Mouse (Mus musculus) erythroblast, embryonic 14.5 days (primary cell): ENCODE measurements around the gene Dnajc17.

Source experiments
- GATA1 ChIP-seq: IDR thresholded peaks from 2 replicates; pipeline ENCODE4 v1.6.1; 2012; ENCODE audit warnings: low read length, inconsistent platforms, mixed read lengths
- TAL1 ChIP-seq: IDR thresholded peaks from 3 replicates; pipeline ENCODE4 v1.6.1; 2012; ENCODE audit warnings: low read length, inconsistent platforms, mixed read lengths

DNA sequence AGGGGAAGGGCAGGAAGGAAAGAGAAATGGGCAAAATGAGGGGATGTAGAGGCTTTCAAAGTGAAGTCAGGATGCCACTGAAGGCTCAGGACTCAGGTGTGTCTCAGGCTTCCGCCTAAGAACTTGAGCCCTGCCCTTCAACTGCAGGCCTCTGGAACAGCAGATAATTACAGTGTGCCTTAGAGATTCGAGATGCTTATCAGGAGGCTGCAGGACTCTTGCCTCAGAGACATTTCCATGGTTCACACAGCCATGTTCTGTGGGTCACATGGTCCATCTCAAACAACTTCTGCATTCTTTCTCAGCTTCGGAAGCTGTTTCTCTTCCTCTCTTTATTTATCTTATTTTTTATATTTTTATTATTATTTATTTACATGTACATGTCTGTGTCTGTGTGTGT is 45.5 kb downstream of the Dnajc17 start:
- no peak for TF ChIP-seq TAL1
- no peak for TF ChIP-seq GATA1
